Mouse (Mus musculus): Measurements from ENCODE around the gene Gm2a. TPM values are rescaled to one million over a fixed set of nuclear protein-coding genes. Genes with fewer than 3 reads are reported as not detected.

Gene Gm2a
- total and polyA plus RNA-seq, 3 experiments, result 0.19 to 0.52 TPM; not detected in 1

- no peak for TF ChIP-seq KAT2A (conservative IDR thresholded peaks at IDR 0.05; ENCODE audit: low read depth, low read length)
- TF ChIP-seq CTCF (IDR thresholded peaks at IDR 0.05 in 2 of 3, conservative IDR thresholded peaks at IDR 0.05 in 1 of 3; ENCODE audit: control insufficient read depth in 1 of 3, insufficient read depth in 1 of 3, low read depth in 2 of 3, low read length in 3 of 3, poor library complexity in 1 of 3, severe bottlenecking in 1 of 3), result no peak
- no peak for TF ChIP-seq RAD21 (IDR thresholded peaks at IDR 0.05; ENCODE audit: low read depth, low read length)
- TF ChIP-seq E2F4 (IDR thresholded peaks at IDR 0.05; ENCODE audit: borderline replicate concordance, low read depth, low read length), result no peak
Measured at GRCm38 (mm10) chr11:55131077-55131742, 33.3 kb downstream of the Gm2a start (continued).

GRCm38 (mm10) chr11:55131946-55132345, 34.0 kb downstream of the Gm2a start:
- peaks cover 32 to 41% of the 10 kb centered on the region in 2 experiments for H3K4me1 ChIP-seq (ENCODE audit: control insufficient read depth in 1 of 2, insufficient read depth in 2 of 2, low read length in 2 of 2)
- H3K27ac ChIP-seq (ENCODE audit: control insufficient read depth, low read depth, low read length), result peak overlapping the region; percentile 93
- no peaks in the 10 kb centered on the region for H3K9me3 ChIP-seq (replicated peaks; ENCODE audit: insufficient read depth, low read length)
- peak overlapping the region; percentile 50 for H3K9ac ChIP-seq (ENCODE audit: control insufficient read depth, low read depth, low read length, poor library complexity, severe bottlenecking)
- TF ChIP-seq GATA1 (IDR thresholded peaks at IDR 0.05; ENCODE audit: low read depth, low read length) (0 out of 2 replicates have a peak, but pooled peaks have one; percentile 1), CHD2 (IDR thresholded peaks at IDR 0.05; ENCODE audit: low read length) (no peak), TAL1 (IDR thresholded peaks at IDR 0.05; ENCODE audit: low read length) (no peak)
- DNase-seq (ENCODE audit: low read depth, low spot score), result peak; percentile 63
- H3K79me2 ChIP-seq (ENCODE audit: control insufficient read depth, insufficient read depth, low read length, poor library complexity), result no peaks in the 10 kb centered on the region
- H3K27me3 ChIP-seq (ENCODE audit: control insufficient read depth in 1 of 2, insufficient read depth in 2 of 2, low read length in 2 of 2), result no peaks in the 10 kb centered on the region
- peaks cover 0 to 43% of the 10 kb centered on the region in 2 experiments; a peak in 2 of 4 replicates for H3K36me3 ChIP-seq (ENCODE audit: control insufficient read depth in 1 of 2, insufficient read depth in 2 of 2, low read length in 2 of 2)
- peak overlapping the region in 1 of 2 experiments; percentile 10; a peak in 1 of 4 replicates for H3K4me3 ChIP-seq (ENCODE audit: control insufficient read depth in 1 of 2, insufficient read depth in 1 of 2, low read depth in 2 of 2, low read length in 2 of 2)

GRCm38 (mm10) chr11:55133204-55133603, 35.3 kb downstream of the Gm2a start:
- no peak overlapping the region for H3K4me3 ChIP-seq (ENCODE audit: control insufficient read depth in 1 of 2, insufficient read depth in 1 of 2, low read depth in 2 of 2, low read length in 2 of 2)
- no peak overlapping the region for H3K27ac ChIP-seq (ENCODE audit: control insufficient read depth, low read depth, low read length)
- peaks cover 24 to 28% of the 10 kb centered on the region in 2 experiments for H3K4me1 ChIP-seq (ENCODE audit: control insufficient read depth in 1 of 2, insufficient read depth in 2 of 2, low read length in 2 of 2)
- peaks cover 0 to 31% of the 10 kb centered on the region in 2 experiments; a peak in 2 of 4 replicates for H3K36me3 ChIP-seq (ENCODE audit: control insufficient read depth in 1 of 2, insufficient read depth in 2 of 2, low read length in 2 of 2)
- H3K9me3 ChIP-seq (replicated peaks; ENCODE audit: insufficient read depth, low read length), result no peaks in the 10 kb centered on the region
- no peak overlapping the region for H3K9ac ChIP-seq (ENCODE audit: control insufficient read depth, low read depth, low read length, poor library complexity, severe bottlenecking)
- H3K27me3 ChIP-seq (ENCODE audit: control insufficient read depth in 1 of 2, insufficient read depth in 2 of 2, low read length in 2 of 2), result no peaks in the 10 kb centered on the region
- DNase-seq (ENCODE audit: low read depth, low spot score), result no peak
- H3K79me2 ChIP-seq (ENCODE audit: control insufficient read depth, insufficient read depth, low read length, poor library complexity), result no peaks in the 10 kb centered on the region
- TF ChIP-seq NELFE (IDR thresholded peaks at IDR 0.05; ENCODE audit: low read depth, low read length) (no peak), TCF12 (IDR thresholded peaks at IDR 0.05; ENCODE audit: low read depth, low read length) (no peak), ETS1 (IDR thresholded peaks at IDR 0.05; ENCODE audit: low read depth, low read length) (peak; percentile 61), E2F4 (IDR thresholded peaks at IDR 0.05; ENCODE audit: borderline replicate concordance, low read depth, low read length) (no peak), ZMIZ1 (IDR thresholded peaks at IDR 0.05; ENCODE audit: low read depth, low read length) (no peak), SIN3A (IDR thresholded peaks at IDR 0.05; ENCODE audit: low read length) (0 out of 2 replicates have a peak, but pooled peaks have one; percentile 13), ZKSCAN1 (IDR thresholded peaks at IDR 0.05; ENCODE audit: low read depth, low read length) (no peak), CHD1 (IDR thresholded peaks at IDR 0.05; ENCODE audit: low read depth, low read length) (no peak), GATA1 (IDR thresholded peaks at IDR 0.05; ENCODE audit: low read depth, low read length) (peak; percentile 95), POLR2A (IDR thresholded peaks at IDR 0.05; ENCODE audit: control insufficient read depth in 1 of 2, insufficient read depth in 1 of 2, low read depth in 1 of 2, low read length in 2 of 2, poor library complexity in 1 of 2) (no peak), TAL1 (IDR thresholded peaks at IDR 0.05; ENCODE audit: low read length) (no peak), POLR2AphosphoS2 (IDR thresholded peaks at IDR 0.05; ENCODE audit: low read length) (no peak), RCOR1 (IDR thresholded peaks at IDR 0.05; ENCODE audit: low read depth, low read length) (peak; percentile 67; the same call in 1 of the 2 replicates), MYC (IDR thresholded peaks at IDR 0.05; ENCODE audit: low read depth, low read length) (0 out of 2 replicates have a peak, but pooled peaks have one; percentile 15), ELF1 (IDR thresholded peaks at IDR 0.05; ENCODE audit: low read depth, low read length) (no peak), MAZ (IDR thresholded peaks at IDR 0.05; ENCODE audit: low read depth, low read length) (no peak), EP300 (IDR thresholded peaks at IDR 0.05; ENCODE audit: low read depth in 1 of 2, low read length in 2 of 2) (peak; percentile 60 to 84), KAT2A (conservative IDR thresholded peaks at IDR 0.05; ENCODE audit: low read depth, low read length) (no peak), RAD21 (IDR thresholded peaks at IDR 0.05; ENCODE audit: low read depth, low read length) (no peak), USF2 (IDR thresholded peaks at IDR 0.05; ENCODE audit: borderline replicate concordance in 1 of 2, insufficient read depth in 1 of 2, low read depth in 1 of 2, low read length in 2 of 2) (no peak), UBTF (IDR thresholded peaks at IDR 0.05; ENCODE audit: borderline replicate concordance, insufficient read depth, low read depth, low read length) (no peak), POLR2AphosphoS5 (IDR thresholded peaks at IDR 0.05; ENCODE audit: borderline replicate concordance, low read depth, low read length) (no peak), BHLHE40 (IDR thresholded peaks at IDR 0.05; ENCODE audit: borderline replicate concordance, low read depth, low read length) (no peak), USF1 (IDR thresholded peaks at IDR 0.05; ENCODE audit: low read depth, low read length) (no peak), ZC3H11A (IDR thresholded peaks at IDR 0.05; ENCODE audit: low read depth, low read length) (no peak)
